Mouse (Mus musculus) lung, postnatal 0 days (tissue): ENCODE measurements at regions not wholly inside any gene's neighbourhood (a gene's known extent, or its start where the extent isn't known, plus 50 kb on each side); places are given as distances from the start of the nearest gene placed in this dataset.

Source experiments
- ATAC-seq: fragments of 200-750 bp; cut with Nextera tagmentation; 2 replicates; pipeline ENCODE4 v1.8.0; 2017; ENCODE audit warnings: moderate library complexity
- DNase-seq: peaks from one replicate; pipeline ENCODE4 v3.0.0-alpha.2; 2016; ENCODE audit warnings: low spot score
- H3K27ac ChIP-seq: fragments of 300-500 bp; sonication (generic); 2 replicates; pipeline ENCODE4 v1.5.1; 2014; ENCODE audit warnings: antibody characterized with exemption, mild to moderate bottlenecking, low read length, mixed read lengths
- H3K27me3 ChIP-seq: fragments of 300-500 bp; sonication (generic); replicated peaks from 2 replicates; pipeline ENCODE4 v1.6.1; 2014; ENCODE audit warnings: low read length, mixed read lengths; ENCODE audit not compliant: insufficient read depth
- H3K36me3 ChIP-seq: fragments of 300-500 bp; sonication (generic); 2 replicates; pipeline ENCODE4 v1.6.1; 2014; ENCODE audit warnings: low read length, mixed read lengths; ENCODE audit not compliant: insufficient read depth
- H3K4me1 ChIP-seq: fragments of 300-500 bp; sonication (generic); 2 replicates; pipeline ENCODE4 v1.6.1; 2014; ENCODE audit warnings: antibody characterized with exemption, low read depth, low read length, mixed read lengths; ENCODE audit not compliant: insufficient read depth
- H3K4me2 ChIP-seq: fragments of 300-500 bp; sonication (generic); replicated peaks from 2 replicates; pipeline ENCODE4 v1.6.1; 2014; ENCODE audit warnings: low read depth, mild to moderate bottlenecking, low read length, moderate library complexity, mixed read lengths
- H3K4me3 ChIP-seq: fragments of 300-500 bp; sonication (generic); 2 replicates; pipeline ENCODE4 v1.5.1; 2014; ENCODE audit warnings: low read depth, low read length
- H3K9ac ChIP-seq: fragments of 300-500 bp; sonication (generic); replicated peaks from 2 replicates; pipeline ENCODE4 v1.6.1; 2014; ENCODE audit warnings: low read depth, mild to moderate bottlenecking
- H3K9me3 ChIP-seq: fragments of 300-500 bp; sonication (generic); 2 replicates; pipeline ENCODE4 v1.6.1; 2016; ENCODE audit warnings: low read length, mixed read lengths
- CTCF ChIP-seq: IDR thresholded peaks from 2 replicates; pipeline ENCODE4 v1.5.1; 2016; ENCODE audit warnings: antibody characterized with exemption, mild to moderate bottlenecking
- EP300 ChIP-seq: IDR thresholded peaks from 2 replicates; pipeline ENCODE4 v1.6.1; 2016; ENCODE audit warnings: antibody characterized with exemption, mild to moderate bottlenecking, control low read depth
- WGBS: fragments of 180-500 bp; shearing (Covaris S2); extraction: QIAGEN DNeasy Blood & Tissue Kit; methylation state at CpG from one replicate; pipeline ENCODE4 v1.1.7; 2014; 5-methylcytosine and 5-hydroxymethylcytosine counted together

DNA sequence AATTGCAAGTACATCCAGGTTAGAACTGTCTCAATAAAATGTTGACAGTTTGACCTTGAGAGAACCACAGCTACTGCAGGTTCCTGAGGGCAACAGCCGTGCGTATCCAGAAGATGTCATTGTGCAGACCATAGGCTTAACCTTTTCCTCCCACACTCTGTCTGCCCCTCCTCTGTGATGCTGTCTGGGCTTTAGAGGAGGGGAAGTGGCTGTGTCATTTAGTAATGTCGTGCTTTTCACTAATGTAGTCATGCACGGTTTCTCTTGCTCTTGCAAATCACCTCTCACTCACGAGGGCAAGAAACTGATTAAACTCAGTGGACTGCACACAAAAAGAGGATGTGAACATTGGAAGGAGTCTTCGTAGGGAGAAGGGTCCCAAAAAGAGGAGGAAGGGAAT is 443.8 kb upstream of the Tom1l1 start:
- H3K4me1 ChIP-seq: no peaks in the 10 kb centered on the region
- H3K36me3 ChIP-seq: no peaks in the 10 kb centered on the region
- no peak overlapping the region for H3K9ac ChIP-seq
- ATAC-seq (no peak), DNase-seq (no peak)
- H3K27me3 ChIP-seq: no peaks in the 10 kb centered on the region
- TF ChIP-seq CTCF: no peak
- TF ChIP-seq EP300: no peak
- 35% methylated on average over 6 of the region's 6 CpGs for WGBS
- H3K4me2 ChIP-seq: no peak overlapping the region
- H3K4me3 ChIP-seq: no peak overlapping the region
- H3K27ac ChIP-seq: no peak overlapping the region
- no peaks in the 10 kb centered on the region for H3K9me3 ChIP-seq

DNA sequence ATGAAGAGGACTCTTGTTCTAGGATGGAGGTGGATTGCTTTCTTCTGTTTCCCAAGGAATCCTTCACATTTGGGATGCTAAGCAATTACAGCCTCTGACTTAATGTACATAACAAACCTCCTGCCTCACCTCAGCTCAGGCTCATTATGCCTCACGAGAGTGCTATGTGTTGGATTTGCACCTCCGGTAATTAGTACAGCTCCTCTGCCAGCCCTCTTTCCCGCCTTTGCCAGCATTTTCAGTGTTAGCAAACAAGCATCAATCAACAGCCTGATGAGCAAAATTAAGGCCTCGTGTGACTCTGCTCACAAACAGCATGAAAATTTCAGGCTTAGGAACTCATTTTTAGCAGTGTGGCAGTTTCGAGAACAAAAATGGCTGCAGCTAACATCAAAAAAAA is 410.0 kb upstream of the Tom1l1 start:
- TF ChIP-seq EP300: no peak
- H3K36me3 ChIP-seq: no peaks in the 10 kb centered on the region
- H3K4me1 ChIP-seq: no peaks in the 10 kb centered on the region
- no peaks in the 10 kb centered on the region for H3K27me3 ChIP-seq
- DNase-seq (no peak), ATAC-seq (no peak)
- H3K4me3 ChIP-seq: no peak overlapping the region
- no peak overlapping the region for H3K9ac ChIP-seq
- no peak overlapping the region for H3K27ac ChIP-seq
- H3K4me2 ChIP-seq: no peak overlapping the region
- 50% methylated on average over 5 of the region's 5 CpGs for WGBS
- H3K9me3 ChIP-seq: no peaks in the 10 kb centered on the region

DNA sequence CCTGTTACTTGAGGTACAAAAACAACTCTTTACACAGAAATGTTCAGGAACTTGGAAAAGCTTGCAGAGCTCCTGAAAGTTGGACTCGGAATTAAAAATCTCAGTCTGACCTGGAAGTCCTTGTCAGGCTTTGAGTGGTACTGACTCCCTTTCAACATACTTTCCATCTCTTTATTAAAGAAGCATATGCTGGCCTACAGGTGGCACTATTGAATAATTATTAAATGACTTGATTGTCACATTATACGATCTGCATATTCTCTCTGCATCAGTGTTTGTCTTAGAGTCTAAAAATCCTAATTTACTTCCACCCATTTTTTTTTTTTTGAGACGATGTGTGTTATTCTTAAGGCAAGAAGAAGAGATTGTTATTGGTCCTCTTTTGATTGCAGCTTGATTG is 409.4 kb upstream of the Tom1l1 start:
- no peaks in the 10 kb centered on the region for H3K9me3 ChIP-seq
- no peak overlapping the region for H3K27ac ChIP-seq
- H3K4me2 ChIP-seq: no peak overlapping the region
- no peaks in the 10 kb centered on the region for H3K36me3 ChIP-seq
- DNase-seq: peak; percentile 40
- H3K9ac ChIP-seq: no peak overlapping the region
- H3K4me3 ChIP-seq: no peak overlapping the region
- no peaks in the 10 kb centered on the region for H3K27me3 ChIP-seq
- no peak for ATAC-seq
- TF ChIP-seq EP300 (no peak), CTCF (peak; percentile 21)
- no peaks in the 10 kb centered on the region for H3K4me1 ChIP-seq
- WGBS: 46% methylated on average over 3 of the region's 3 CpGs

DNA sequence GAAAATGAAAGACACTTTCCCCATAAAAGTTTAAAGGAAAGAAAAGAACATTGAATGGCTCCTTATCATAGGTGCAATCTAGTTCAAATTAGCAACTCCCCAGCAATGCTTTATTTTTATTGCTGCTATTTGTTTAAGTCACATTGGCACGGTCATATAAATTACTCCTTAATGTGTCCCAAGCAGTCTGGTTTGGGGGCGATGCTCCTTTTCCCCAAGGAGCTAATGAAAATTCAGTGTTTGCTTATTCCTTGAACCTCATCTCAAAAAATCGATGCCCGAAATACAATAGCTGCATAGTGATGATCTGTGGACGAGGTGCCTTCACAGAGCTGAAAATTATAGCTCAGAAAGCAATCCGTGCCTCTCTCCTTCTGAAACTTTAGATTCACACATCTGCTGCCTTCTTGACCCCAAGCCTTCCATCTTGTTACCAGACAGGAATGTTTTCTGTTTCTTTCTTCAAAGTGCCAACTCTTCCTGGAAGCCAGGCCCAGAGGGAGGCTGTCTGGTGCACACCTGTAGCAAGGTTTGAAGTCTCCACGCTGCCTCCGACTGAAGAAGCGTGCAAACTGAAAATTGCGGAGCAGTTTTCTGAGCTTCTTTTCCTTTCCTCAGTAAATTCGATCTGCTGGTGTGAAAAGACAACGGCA is 408.0 kb upstream of the Tom1l1 start:
- no peaks in the 10 kb centered on the region for H3K36me3 ChIP-seq
- DNase-seq (no peak), ATAC-seq (no peak)
- H3K9me3 ChIP-seq: no peaks in the 10 kb centered on the region
- H3K27me3 ChIP-seq: no peaks in the 10 kb centered on the region
- no peaks in the 10 kb centered on the region for H3K4me1 ChIP-seq
- no peak overlapping the region for H3K4me2 ChIP-seq
- 44% methylated on average over 12 of the region's 12 CpGs for WGBS
- TF ChIP-seq EP300 (no peak), CTCF (no peak)
- no peak overlapping the region for H3K9ac ChIP-seq
- H3K4me3 ChIP-seq: no peak overlapping the region
- H3K27ac ChIP-seq: no peak overlapping the region

GRCm38 (mm10) chr11:91065365-91065764 is 377.2 kb upstream of the Tom1l1 start:
- Histone ChIP-seq H3K9me3 (no peaks in the 10 kb centered on the region), H3K4me2 (no peak overlapping the region), H3K9ac (no peak overlapping the region), H3K27ac (no peak overlapping the region), H3K4me1 (no peaks in the 10 kb centered on the region), H3K27me3 (no peaks in the 10 kb centered on the region), H3K4me3 (no peak overlapping the region), H3K36me3 (no peaks in the 10 kb centered on the region)
- WGBS: 22% methylated on average over 6 of the region's 6 CpGs
- TF ChIP-seq EP300: no peak; the same call in 1 of the 2 replicates
- TF ChIP-seq CTCF: no peak
- ATAC-seq (peak; percentile 62), DNase-seq (peak; percentile 50)

DNA sequence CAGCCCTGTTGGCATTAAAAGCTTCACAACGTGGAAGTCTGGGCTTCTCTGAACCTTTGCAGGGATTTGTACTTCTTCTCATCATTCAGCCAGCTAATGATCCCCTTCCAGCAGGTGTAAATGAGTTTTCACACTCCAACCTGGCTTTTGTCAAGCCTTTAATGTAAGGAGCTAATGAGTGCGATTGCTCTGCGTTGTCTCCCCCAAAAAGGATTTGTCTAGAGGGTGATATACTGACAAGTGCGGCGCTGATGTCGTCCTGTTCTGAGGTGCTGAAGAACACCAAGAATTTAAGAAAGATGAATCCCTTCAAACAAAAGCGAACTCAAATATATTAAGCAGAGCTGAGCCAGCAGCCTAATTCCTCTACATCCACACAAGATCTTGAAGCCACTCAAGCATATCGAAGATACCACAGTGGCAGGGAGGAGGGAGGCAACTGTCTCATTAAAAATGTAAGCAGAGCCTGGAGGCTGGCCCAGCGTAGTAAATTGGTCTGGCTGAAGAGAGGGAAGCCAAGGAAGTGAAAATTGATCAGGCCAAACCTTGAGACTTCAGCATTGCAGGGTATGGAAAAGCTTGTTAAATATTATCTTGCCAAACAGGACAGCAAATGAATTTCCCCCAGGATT is 368.9 kb upstream of the Tom1l1 start:
- DNase-seq (no peak), ATAC-seq (no peak)
- Histone ChIP-seq H3K4me2 (no peak overlapping the region), H3K27me3 (no peaks in the 10 kb centered on the region), H3K27ac (no peak overlapping the region), H3K9ac (no peak overlapping the region), H3K4me1 (no peaks in the 10 kb centered on the region), H3K4me3 (no peak overlapping the region), H3K9me3 (no peaks in the 10 kb centered on the region), H3K36me3 (no peaks in the 10 kb centered on the region)
- TF ChIP-seq CTCF (no peak), EP300 (no peak)
- WGBS: 46% methylated on average over 9 of the region's 9 CpGs

DNA sequence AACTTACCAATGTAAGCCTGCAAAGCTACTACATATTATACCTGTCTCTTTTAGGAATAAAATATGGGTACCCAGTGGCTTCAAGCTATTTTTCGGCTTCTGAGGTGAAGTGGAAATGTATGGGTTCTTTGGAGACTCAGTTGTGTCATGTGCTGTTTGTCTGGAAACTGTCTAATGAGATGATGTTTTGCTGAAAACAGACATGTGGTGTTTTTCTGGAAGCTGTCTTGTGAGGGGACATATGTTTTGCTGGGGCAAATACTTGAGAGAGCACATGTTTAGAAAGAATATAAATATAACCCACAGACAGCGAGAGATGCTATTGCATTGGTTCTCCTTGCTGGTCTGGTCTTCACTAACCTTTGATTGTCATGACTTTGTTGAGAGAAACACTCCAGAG is 365.2 kb upstream of the Tom1l1 start:
- ATAC-seq (no peak), DNase-seq (no peak)
- Histone ChIP-seq H3K4me1 (no peaks in the 10 kb centered on the region), H3K27me3 (no peaks in the 10 kb centered on the region), H3K4me3 (no peak overlapping the region), H3K4me2 (no peak overlapping the region), H3K27ac (no peak overlapping the region), H3K36me3 (no peaks in the 10 kb centered on the region), H3K9ac (no peak overlapping the region), H3K9me3 (no peaks in the 10 kb centered on the region)
- TF ChIP-seq CTCF (no peak), EP300 (no peak)
- WGBS: 61% methylated on average over 2 of the region's 2 CpGs
